Mouse (Mus musculus): ENCODE results near the gene Vsx1. TPM values are rescaled to one million over a fixed set of nuclear protein-coding genes. Genes with fewer than 3 reads are reported as not detected.

Vsx1 gene
- polyA plus RNA-seq (2017; shearing (Covaris generic)), result not detected

DNA sequence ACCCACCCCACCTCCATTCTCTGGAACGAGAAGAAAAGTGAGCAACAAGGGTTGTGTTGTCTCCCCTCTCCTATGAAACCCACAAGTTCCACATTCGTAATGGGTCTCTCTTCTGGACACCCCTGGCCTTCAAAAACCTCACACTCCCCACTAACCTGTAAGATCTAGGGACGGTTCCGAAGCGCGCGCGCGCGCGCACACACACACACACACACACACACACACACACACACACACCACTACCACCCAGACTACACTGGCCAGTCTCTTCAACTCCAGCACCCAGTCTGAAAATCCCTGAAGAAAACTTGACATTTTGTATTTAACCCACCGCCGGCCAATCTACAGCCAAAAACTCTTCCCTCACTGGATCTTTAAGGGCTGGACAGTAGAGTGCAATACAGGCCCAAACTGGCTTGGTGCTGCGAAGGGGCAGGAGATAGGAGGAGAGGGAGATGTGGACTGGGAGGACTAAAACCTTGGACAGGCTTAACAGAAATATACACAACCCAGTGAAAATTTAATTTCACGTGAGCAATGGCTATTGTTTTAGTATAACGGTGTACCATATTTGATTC is at the start of gene Vsx1:
Gene Vsx1 (minus strand): TSS at position 138 of the 578 bp plus-strand sequence.

DNA sequence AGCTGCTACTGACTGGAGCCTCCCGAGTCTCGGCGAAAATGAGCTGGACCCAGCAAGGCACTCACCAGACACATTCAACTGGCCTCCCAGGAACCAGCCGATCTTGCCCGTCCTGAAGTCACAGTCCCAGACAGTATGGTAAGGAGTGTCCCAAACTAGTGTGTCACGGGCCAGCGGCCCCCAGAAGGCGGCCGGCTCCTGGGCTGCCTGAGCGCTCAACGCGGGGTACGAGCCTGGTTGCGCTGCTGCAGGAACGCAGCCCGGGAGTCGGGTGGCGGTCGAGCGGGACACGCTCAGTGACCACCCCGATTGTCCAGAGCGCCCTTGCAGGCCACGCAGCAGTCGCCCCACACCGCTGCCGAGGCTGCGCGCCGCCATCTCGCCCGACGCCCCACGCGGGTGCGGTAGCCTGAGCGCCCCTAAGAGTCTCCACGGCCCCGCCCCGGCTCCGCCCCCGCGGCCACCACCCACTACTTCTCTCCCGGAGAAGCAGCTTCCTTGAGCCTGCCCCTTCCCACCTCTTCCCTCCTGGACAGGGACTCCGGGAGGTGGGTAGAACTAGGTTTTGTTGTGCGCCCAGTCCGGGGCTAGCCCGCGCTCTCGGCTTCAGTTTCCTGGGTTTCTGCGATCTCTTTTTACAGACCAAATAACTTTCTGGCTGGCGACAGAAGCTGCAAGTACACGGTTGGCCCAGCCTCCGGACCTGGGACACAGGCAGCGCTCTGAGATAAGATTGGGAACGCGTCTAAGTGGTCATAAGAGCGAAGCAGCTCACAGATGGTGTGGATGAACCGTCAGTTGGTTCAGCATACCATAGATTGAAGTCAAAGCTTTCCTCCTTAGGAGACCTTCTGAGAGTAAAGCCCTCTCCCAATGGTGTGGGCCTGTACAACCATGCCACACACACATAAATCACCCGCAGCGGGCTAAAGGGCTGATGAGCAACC is 21.1 kb downstream of the Vsx1 start, which contains the start of gene Acss1:
Gene Acss1 (minus strand): TSS at position 681 of the 947 bp plus-strand sequence.

Other genes starting within 250 kb of the Vsx1 start
- gene Zfp442, start 237.9 kb downstream of the Vsx1 start, polyA plus RNA-seq (2017; shearing (Covaris generic)), result 13.0 TPM
- 1.0 TPM for gene Zfp345, start 204.3 kb downstream of the Vsx1 start, polyA plus RNA-seq (2017; shearing (Covaris generic))
- gene Cst7, start 118.9 kb downstream of the Vsx1 start, polyA plus RNA-seq (2017; shearing (Covaris generic)), result 355 TPM
- gene Apmap, start 80.8 kb downstream of the Vsx1 start, polyA plus RNA-seq (2017; shearing (Covaris generic)), result 42.0 TPM
- gene Acss1, start 20.9 kb downstream of the Vsx1 start, polyA plus RNA-seq (2017; shearing (Covaris generic)), result 29.7 TPM
- 72.8 TPM for gene Entpd6, start 59.7 kb upstream of the Vsx1 start, polyA plus RNA-seq (2017; shearing (Covaris generic))
- gene Pygb, start 97.4 kb upstream of the Vsx1 start, polyA plus RNA-seq (2017; shearing (Covaris generic)), result 112 TPM
- 17.8 TPM for gene Abhd12, start 215.4 kb upstream of the Vsx1 start, polyA plus RNA-seq (2017; shearing (Covaris generic))
- 5.5 TPM for gene Gins1, start 216.0 kb upstream of the Vsx1 start, polyA plus RNA-seq (2017; shearing (Covaris generic))